Mouse (Mus musculus): ENCODE data around the gene Klf9. TPM values are rescaled to one million over a fixed set of nuclear protein-coding genes. Genes with fewer than 3 reads are reported as not detected.

Klf9 gene
- total and polyA plus RNA-seq, 3 experiments, result 21.1 to 70.7 (median 32.4) TPM

- TF ChIP-seq POLR2AphosphoS5 (IDR thresholded peaks at IDR 0.05; ENCODE audit: insufficient replicate concordance, low read depth, low read length) (no peak), TAL1 (conservative IDR thresholded peaks at IDR 0.05; ENCODE audit: low read depth, low read length) (no peak), CTCF (IDR thresholded peaks at IDR 0.05; ENCODE audit: low read depth, low read length) (no peak), GATA2 (IDR thresholded peaks at IDR 0.05; ENCODE audit: borderline replicate concordance, low read depth, low read length) (no peak), GATA1 (IDR thresholded peaks at IDR 0.05; ENCODE audit: borderline replicate concordance, low read length) (no peak)
- Histone ChIP-seq H3K9me3 (replicated peaks) (no peaks in the 10 kb centered on the region), H3K36me3 (replicated peaks) (peaks cover 48% of the 10 kb centered on the region), H3K4me3 (ENCODE audit: low read depth, low read length) (peak overlapping the region; percentile 67; the same call in 1 of the 2 replicates), H3K4me1 (ENCODE audit: insufficient read depth, low read depth, low read length) (peaks cover 78% of the 10 kb centered on the region), H3K27me3 (ENCODE audit: insufficient read depth, low read length) (no peaks in the 10 kb centered on the region)
- DNase-seq (ENCODE audit: low spot score) (no peak), ATAC-seq (ENCODE audit: extremely low read depth, insufficient number of reproducible peaks, low FRiP score, poor library complexity, severe bottlenecking) (no peak)
Measured at GRCm38 (mm10) chr19:23152771-23153605, 12.0 kb downstream of the Klf9 start.

- Histone ChIP-seq H3K4me1 (ENCODE audit: insufficient read depth, low read depth, low read length) (peaks cover 73% of the 10 kb centered on the region), H3K27me3 (ENCODE audit: insufficient read depth, low read length) (no peaks in the 10 kb centered on the region)
Measured at GRCm38 (mm10) chr19:23153606-23154127, 12.6 kb downstream of the Klf9 start.

GRCm38 (mm10) chr19:23159780-23160395 is 18.9 kb downstream of the Klf9 start:
- no peak overlapping the region for H3K4me3 ChIP-seq (ENCODE audit: low read depth, low read length)
- H3K36me3 ChIP-seq (replicated peaks), result peaks cover 63% of the 10 kb centered on the region
- H3K9me3 ChIP-seq (replicated peaks), result no peaks in the 10 kb centered on the region
- no peaks in the 10 kb centered on the region for H3K27me3 ChIP-seq (ENCODE audit: insufficient read depth, low read length)
- peaks cover 28% of the 10 kb centered on the region for H3K4me1 ChIP-seq (ENCODE audit: insufficient read depth, low read depth, low read length)
- ATAC-seq (ENCODE audit: extremely low read depth, insufficient number of reproducible peaks, low FRiP score, poor library complexity, severe bottlenecking) (no peak), DNase-seq (ENCODE audit: low spot score) (no peak)
- TF ChIP-seq GATA1 (IDR thresholded peaks at IDR 0.05; ENCODE audit: borderline replicate concordance, low read length) (no peak), TAL1 (conservative IDR thresholded peaks at IDR 0.05; ENCODE audit: low read depth, low read length) (no peak), GATA2 (IDR thresholded peaks at IDR 0.05; ENCODE audit: borderline replicate concordance, low read depth, low read length) (no peak), POLR2AphosphoS5 (IDR thresholded peaks at IDR 0.05; ENCODE audit: insufficient replicate concordance, low read depth, low read length) (no peak), CTCF (IDR thresholded peaks at IDR 0.05; ENCODE audit: low read depth, low read length) (no peak)

More at GRCm38 (mm10) chr19:23153606-23154127, 12.6 kb downstream of the Klf9 start:
- Histone ChIP-seq H3K4me3 (ENCODE audit: low read depth, low read length) (no peak overlapping the region), H3K9me3 (replicated peaks) (no peaks in the 10 kb centered on the region), H3K36me3 (replicated peaks) (peaks cover 42% of the 10 kb centered on the region)
- DNase-seq (ENCODE audit: low spot score), result no peak
- TF ChIP-seq CTCF (IDR thresholded peaks at IDR 0.05; ENCODE audit: low read depth, low read length) (no peak), GATA2 (IDR thresholded peaks at IDR 0.05; ENCODE audit: borderline replicate concordance, low read depth, low read length) (no peak), POLR2AphosphoS5 (IDR thresholded peaks at IDR 0.05; ENCODE audit: insufficient replicate concordance, low read depth, low read length) (no peak), TAL1 (conservative IDR thresholded peaks at IDR 0.05; ENCODE audit: low read depth, low read length) (no peak), GATA1 (IDR thresholded peaks at IDR 0.05; ENCODE audit: borderline replicate concordance, low read length) (no peak)
- ATAC-seq (ENCODE audit: extremely low read depth, insufficient number of reproducible peaks, low FRiP score, poor library complexity, severe bottlenecking), result no peak

GRCm38 (mm10) chr19:23162387-23162809 is 21.4 kb downstream of the Klf9 start:
- ATAC-seq (ENCODE audit: extremely low read depth, insufficient number of reproducible peaks, low FRiP score, poor library complexity, severe bottlenecking) (no peak), DNase-seq (ENCODE audit: low spot score) (no peak)
- Histone ChIP-seq H3K9me3 (replicated peaks) (no peaks in the 10 kb centered on the region), H3K4me1 (ENCODE audit: insufficient read depth, low read depth, low read length) (peaks cover 20% of the 10 kb centered on the region), H3K4me3 (ENCODE audit: low read depth, low read length) (no peak overlapping the region), H3K27me3 (ENCODE audit: insufficient read depth, low read length) (no peaks in the 10 kb centered on the region), H3K36me3 (replicated peaks) (peaks cover 77% of the 10 kb centered on the region)
- TF ChIP-seq TAL1 (conservative IDR thresholded peaks at IDR 0.05; ENCODE audit: low read depth, low read length), result no peak
- TF ChIP-seq GATA1 (IDR thresholded peaks at IDR 0.05; ENCODE audit: borderline replicate concordance, low read length), result no peak
- no peak for TF ChIP-seq POLR2AphosphoS5 (IDR thresholded peaks at IDR 0.05; ENCODE audit: insufficient replicate concordance, low read depth, low read length)
- no peak for TF ChIP-seq GATA2 (IDR thresholded peaks at IDR 0.05; ENCODE audit: borderline replicate concordance, low read depth, low read length)
- TF ChIP-seq CTCF (IDR thresholded peaks at IDR 0.05; ENCODE audit: low read depth, low read length), result no peak

- ATAC-seq (ENCODE audit: extremely low read depth, insufficient number of reproducible peaks, low FRiP score, poor library complexity, severe bottlenecking) (no peak), DNase-seq (ENCODE audit: low spot score) (no peak)
- Histone ChIP-seq H3K27me3 (ENCODE audit: insufficient read depth, low read length) (no peaks in the 10 kb centered on the region), H3K4me1 (ENCODE audit: insufficient read depth, low read depth, low read length) (peaks cover 20% of the 10 kb centered on the region), H3K9me3 (replicated peaks) (no peaks in the 10 kb centered on the region), H3K36me3 (replicated peaks) (peaks cover 74% of the 10 kb centered on the region), H3K4me3 (ENCODE audit: low read depth, low read length) (no peak overlapping the region)
- TF ChIP-seq GATA2 (IDR thresholded peaks at IDR 0.05; ENCODE audit: borderline replicate concordance, low read depth, low read length) (no peak), POLR2AphosphoS5 (IDR thresholded peaks at IDR 0.05; ENCODE audit: insufficient replicate concordance, low read depth, low read length) (no peak), TAL1 (conservative IDR thresholded peaks at IDR 0.05; ENCODE audit: low read depth, low read length) (no peak), CTCF (IDR thresholded peaks at IDR 0.05; ENCODE audit: low read depth, low read length) (no peak), GATA1 (IDR thresholded peaks at IDR 0.05; ENCODE audit: borderline replicate concordance, low read length) (no peak)
Measured at GRCm38 (mm10) chr19:23162877-23163276, 21.9 kb downstream of the Klf9 start.

GRCm38 (mm10) chr19:23163361-23163760 is 22.3 kb downstream of the Klf9 start:
- TF ChIP-seq GATA2 (IDR thresholded peaks at IDR 0.05; ENCODE audit: borderline replicate concordance, low read depth, low read length) (no peak), CTCF (IDR thresholded peaks at IDR 0.05; ENCODE audit: low read depth, low read length) (no peak), GATA1 (IDR thresholded peaks at IDR 0.05; ENCODE audit: borderline replicate concordance, low read length) (no peak), TAL1 (conservative IDR thresholded peaks at IDR 0.05; ENCODE audit: low read depth, low read length) (no peak), POLR2AphosphoS5 (IDR thresholded peaks at IDR 0.05; ENCODE audit: insufficient replicate concordance, low read depth, low read length) (no peak)
- ATAC-seq (ENCODE audit: extremely low read depth, insufficient number of reproducible peaks, low FRiP score, poor library complexity, severe bottlenecking) (no peak), DNase-seq (ENCODE audit: low spot score) (no peak)
- no peaks in the 10 kb centered on the region for H3K27me3 ChIP-seq (ENCODE audit: insufficient read depth, low read length)
- no peaks in the 10 kb centered on the region for H3K9me3 ChIP-seq (replicated peaks)
- no peak overlapping the region for H3K4me3 ChIP-seq (ENCODE audit: low read depth, low read length)
- peaks cover 24% of the 10 kb centered on the region for H3K4me1 ChIP-seq (ENCODE audit: insufficient read depth, low read depth, low read length)
- H3K36me3 ChIP-seq (replicated peaks), result peaks cover 78% of the 10 kb centered on the region

Data from G1E (cell line).